8 mouse cellular contexts compared by ENCODE assay signal in the genomic region with DNA sequence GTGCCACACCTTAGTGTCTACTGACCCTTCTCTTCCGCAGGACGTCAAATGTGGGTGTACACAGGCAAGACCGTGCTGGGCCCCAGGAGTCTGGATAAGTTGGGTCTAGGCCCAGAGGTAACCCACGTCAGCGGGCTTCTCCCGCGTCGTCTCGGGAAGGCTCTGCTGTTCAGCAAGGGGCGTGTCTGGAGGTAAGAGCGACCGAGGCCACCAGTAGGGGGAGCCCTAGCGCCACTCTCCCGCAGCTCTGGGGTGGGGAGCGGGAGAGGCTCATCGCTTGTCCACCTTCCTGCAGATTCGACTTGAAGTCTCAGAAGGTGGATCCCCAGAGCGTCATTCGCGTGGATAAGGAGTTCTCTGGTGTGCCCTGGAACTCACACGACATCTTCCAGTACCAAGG. TPM values are rescaled to one million over a fixed set of nuclear protein-coding genes. Genes with fewer than 3 reads are reported as not detected.
DNase-seq lines count a peak whose midpoint lies in the region; ATAC-seq and TF ChIP-seq lines count a peak whose summit lies in the region.

No protein-coding gene starts in this region.

- peaks cover 6% of the 10 kb centered on the region for H3K9me3 ChIP-seq in G1E (replicated peaks)
- no peaks in the 10 kb centered on the region for H3K9me3 ChIP-seq in forebrain, embryonic 11.5 days (ENCODE audit: control insufficient read depth, low read length)

- peaks cover 7% of the 10 kb centered on the region; the same call in 1 of the 2 replicates for H3K27me3 ChIP-seq in G1E (ENCODE audit: insufficient read depth, low read length)
- H3K27me3 ChIP-seq in forebrain, embryonic 11.5 days (ENCODE audit: control insufficient read depth, insufficient read depth, low read length): peaks cover 49% of the 10 kb centered on the region

- DNase-seq in G1E (ENCODE audit: low spot score): peak; percentile 73
- peak; percentile 44 for DNase-seq in c-Kit-positive CD71-positive TER-119-negative erythroid progenitor cells, embryonic 14.5 days (ENCODE audit: low read depth)
- peak; percentile 95 for DNase-seq in forebrain, embryonic 11.5 days (ENCODE audit: low spot score)
- peak; percentile 88 for DNase-seq in heart, postnatal 4 days
- peak; percentile 42 for DNase-seq in layer of hippocampus, adult 9-11 months
- DNase-seq in lung, postnatal 25 days (ENCODE audit: low spot score): peak; percentile 63
- DNase-seq in retina, postnatal 1 day: peak; percentile 90
- peak; percentile 40 to 63 for DNase-seq in urinary bladder, adult 18-20 months (ENCODE audit: low spot score in 2 of 2)

- TF ChIP-seq CTCF in G1E (IDR thresholded peaks at IDR 0.05; ENCODE audit: low read depth, low read length): peak; percentile 44; the same call in 1 of the 2 replicates

- H3K9ac ChIP-seq in forebrain, embryonic 11.5 days (ENCODE audit: low read length): no peak overlapping the region

- H3K27ac ChIP-seq in forebrain, embryonic 11.5 days (ENCODE audit: low read depth, low read length): no peak overlapping the region

- H3K4me1 ChIP-seq in G1E (ENCODE audit: insufficient read depth, low read depth, low read length): peaks cover 3% of the 10 kb centered on the region
- H3K4me1 ChIP-seq in forebrain, embryonic 11.5 days (replicated peaks; ENCODE audit: control insufficient read depth, insufficient read depth, low read length): peaks cover 6% of the 10 kb centered on the region

- peak; percentile 49; the same call in 1 of the 2 replicates for ATAC-seq in G1E (ENCODE audit: extremely low read depth, insufficient number of reproducible peaks, low FRiP score, poor library complexity, severe bottlenecking)
- ATAC-seq in forebrain, embryonic 11.5 days (replicated peaks; ENCODE audit: low FRiP score): peak; percentile 81

- H3K4me3 ChIP-seq in G1E (ENCODE audit: low read depth, low read length): no peak overlapping the region
- H3K4me3 ChIP-seq in forebrain, embryonic 11.5 days (ENCODE audit: low read depth, low read length): no peak overlapping the region

- 2% methylated on average over 21 of the region's 21 CpGs for WGBS in forebrain, embryonic 11.5 days

- no peaks in the 10 kb centered on the region for H3K36me3 ChIP-seq in G1E (replicated peaks)
- H3K36me3 ChIP-seq in forebrain, embryonic 11.5 days (ENCODE audit: control insufficient read depth, insufficient read depth, low read length): no peaks in the 10 kb centered on the region

- 0 out of 2 replicates have a peak overlapping the region, but pooled peaks have one; percentile 21 for H3K4me2 ChIP-seq in forebrain, embryonic 11.5 days (ENCODE audit: low read depth, low read length, severe bottlenecking)

RNA-seq across cellular contexts. Expression of a gene that starts 7.4 kb away (rescaled TPM):
- total RNA-seq in G1E (2014; fragmentation: Nextera tagmentation) (0.63 and 1.4 TPM in 2 replicates), G1E (2017) (0.46 and 0.82 TPM in 2 replicates)
- polyA plus RNA-seq in G1E (2012): 0.39 and 0.72 TPM in 2 replicates
- 1.6 and 2.6 TPM in 2 replicates for polyA plus RNA-seq in forebrain, embryonic 11.5 days (2014; fragmentation: Nextera tagmentation; extraction: Ambion mirVana)
- 1 to 10 TPM in 1 of 2 experiments, under 1 TPM in 1; 0.90 to 1.1 TPM for total RNA-seq in heart, postnatal 4 days (2021)

RNA-seq across cellular contexts. Expression of a gene that starts 12.6 kb away (rescaled TPM):
- total RNA-seq in G1E (2014; fragmentation: Nextera tagmentation) (not detected in 2 replicates), G1E (2017) (0.76 and 0.82 TPM in 2 replicates)
- polyA plus RNA-seq in G1E (2012): 0.63 and 0.76 TPM in 2 replicates
- 0.71 and 1.0 TPM in 2 replicates for polyA plus RNA-seq in forebrain, embryonic 11.5 days (2014; fragmentation: Nextera tagmentation; extraction: Ambion mirVana)
- under 1 TPM; 0.48 to 0.63 TPM for total RNA-seq in heart, postnatal 4 days (2021)

RNA-seq across cellular contexts. Expression of a gene that starts 41.7 kb away (rescaled TPM):
- total RNA-seq in G1E (2014; fragmentation: Nextera tagmentation) (30.6 and 31.4 TPM in 2 replicates), G1E (2017) (8.7 and 9.8 TPM in 2 replicates)
- polyA plus RNA-seq in G1E (2012): 48.3 and 49.6 TPM in 2 replicates
- 18.0 TPM in 2 replicates for polyA plus RNA-seq in forebrain, embryonic 11.5 days (2014; fragmentation: Nextera tagmentation; extraction: Ambion mirVana)
- 10 to 100 TPM; 14.7 to 15.8 TPM for total RNA-seq in heart, postnatal 4 days (2021)

Comparison
In these comparisons a context has a peak if more than half of its experiments do, and no peak if none do; other contexts are left out.
1. DNase-seq: peak in every context shown above with its lines; median percentile 95 in forebrain, embryonic 11.5 days; 90 in retina, postnatal 1 day; 88 in heart, postnatal 4 days; 73 in G1E; 63 in lung, postnatal 25 days; 52 in urinary bladder, adult 18-20 months; 44 in c-Kit-positive CD71-positive TER-119-negative erythroid progenitor cells, embryonic 14.5 days; 42 in layer of hippocampus, adult 9-11 months.